Mouse (Mus musculus): ENCODE results near the gene Pdlim7. TPM values are rescaled to one million over a fixed set of nuclear protein-coding genes. Genes with fewer than 3 reads are reported as not detected.
A peak's percentile ranks its signal among the peaks of the same experiment; 100 is the strongest.

Pdlim7 gene
- polyA plus RNA-seq, 1 experiment from 2014 or later: 229 TPM

Small RNAs within 50 kb of the gene (microRNA-seq; reads per million reads assigned to microRNA genes)
- gene Mir6943 (not detected), gene Mir6944 (16.7 reads per million, percentile 32 among the genes with 10 or more reads in this experiment), gene Mir6945 (4.7 reads per million, percentile 18 among the genes with 10 or more reads in this experiment)

Other genes starting within 250 kb of the Pdlim7 start
- 339 and 346 TPM in 2 replicates for gene Prelid1, start 193.2 kb downstream of the Pdlim7 start, polyA plus RNA-seq (2015; fragmentation: Nextera tagmentation; extraction: Ambion mirVana)
- gene Rab24, start 191.7 kb downstream of the Pdlim7 start, polyA plus RNA-seq (2015; fragmentation: Nextera tagmentation; extraction: Ambion mirVana): 67.4 and 74.8 TPM in 2 replicates
- 29.2 and 29.4 TPM in 2 replicates for gene Mxd3, start 183.9 kb downstream of the Pdlim7 start, polyA plus RNA-seq (2015; fragmentation: Nextera tagmentation; extraction: Ambion mirVana)
- 84.2 and 84.5 TPM in 2 replicates for gene Lman2, start 150.9 kb downstream of the Pdlim7 start, polyA plus RNA-seq (2015; fragmentation: Nextera tagmentation; extraction: Ambion mirVana)
- 1.4 and 2.4 TPM in 2 replicates for gene Rgs14, start 143.9 kb downstream of the Pdlim7 start, polyA plus RNA-seq (2015; fragmentation: Nextera tagmentation; extraction: Ambion mirVana)
- not detected in 2 replicates for gene Slc34a1, start 115.5 kb downstream of the Pdlim7 start, polyA plus RNA-seq (2015; fragmentation: Nextera tagmentation; extraction: Ambion mirVana)
- gene Pfn3, start 98.4 kb downstream of the Pdlim7 start, polyA plus RNA-seq (2015; fragmentation: Nextera tagmentation; extraction: Ambion mirVana): not detected in 2 replicates
- gene F12, start 86.9 kb downstream of the Pdlim7 start, polyA plus RNA-seq (2015; fragmentation: Nextera tagmentation; extraction: Ambion mirVana): 0.25 TPM in 1 of 2 replicates, not detected in the other
- gene Grk6, start 68.6 kb downstream of the Pdlim7 start, polyA plus RNA-seq (2015; fragmentation: Nextera tagmentation; extraction: Ambion mirVana): 11.4 and 19.4 TPM in 2 replicates
- 0.25 and 0.28 TPM in 2 replicates for gene Prr7, start 49.4 kb downstream of the Pdlim7 start, polyA plus RNA-seq (2015; fragmentation: Nextera tagmentation; extraction: Ambion mirVana)
- 59.4 and 62.5 TPM in 2 replicates for gene Dbn1, start 25.6 kb downstream of the Pdlim7 start, polyA plus RNA-seq (2015; fragmentation: Nextera tagmentation; extraction: Ambion mirVana)
- 1.9 and 2.2 TPM in 2 replicates for gene Dok3, start 15.6 kb upstream of the Pdlim7 start, polyA plus RNA-seq (2015; fragmentation: Nextera tagmentation; extraction: Ambion mirVana)
- gene Ddx41, start 23.0 kb upstream of the Pdlim7 start, polyA plus RNA-seq (2015; fragmentation: Nextera tagmentation; extraction: Ambion mirVana): 31.9 and 32.1 TPM in 2 replicates
- 22.6 and 23.9 TPM in 2 replicates for gene Fam193b, start 57.4 kb upstream of the Pdlim7 start, polyA plus RNA-seq (2015; fragmentation: Nextera tagmentation; extraction: Ambion mirVana)
- gene Tmed9, start 60.1 kb upstream of the Pdlim7 start, polyA plus RNA-seq (2015; fragmentation: Nextera tagmentation; extraction: Ambion mirVana): 99.9 and 110 TPM in 2 replicates
- gene B4galt7, start 86.2 kb upstream of the Pdlim7 start, polyA plus RNA-seq (2015; fragmentation: Nextera tagmentation; extraction: Ambion mirVana): 18.1 and 18.9 TPM in 2 replicates
- 35.6 and 39.9 TPM in 2 replicates for gene Caml, start 109.3 kb upstream of the Pdlim7 start, polyA plus RNA-seq (2015; fragmentation: Nextera tagmentation; extraction: Ambion mirVana)
- gene Ddx46, start 121.4 kb upstream of the Pdlim7 start, polyA plus RNA-seq (2015; fragmentation: Nextera tagmentation; extraction: Ambion mirVana): 20.5 and 21.4 TPM in 2 replicates
- gene B230219D22Rik, start 179.4 kb upstream of the Pdlim7 start, polyA plus RNA-seq (2015; fragmentation: Nextera tagmentation; extraction: Ambion mirVana): 49.3 and 51.4 TPM in 2 replicates
- gene Txndc15, start 201.0 kb upstream of the Pdlim7 start, polyA plus RNA-seq (2015; fragmentation: Nextera tagmentation; extraction: Ambion mirVana): 65.6 and 73.4 TPM in 2 replicates
- gene Pcbd2, start 213.7 kb upstream of the Pdlim7 start, polyA plus RNA-seq (2015; fragmentation: Nextera tagmentation; extraction: Ambion mirVana): 49.9 and 66.0 TPM in 2 replicates

All from heart, embryonic 16.5 days (tissue).